33 mouse cellular contexts compared by ENCODE assay signal in the genomic region with DNA sequence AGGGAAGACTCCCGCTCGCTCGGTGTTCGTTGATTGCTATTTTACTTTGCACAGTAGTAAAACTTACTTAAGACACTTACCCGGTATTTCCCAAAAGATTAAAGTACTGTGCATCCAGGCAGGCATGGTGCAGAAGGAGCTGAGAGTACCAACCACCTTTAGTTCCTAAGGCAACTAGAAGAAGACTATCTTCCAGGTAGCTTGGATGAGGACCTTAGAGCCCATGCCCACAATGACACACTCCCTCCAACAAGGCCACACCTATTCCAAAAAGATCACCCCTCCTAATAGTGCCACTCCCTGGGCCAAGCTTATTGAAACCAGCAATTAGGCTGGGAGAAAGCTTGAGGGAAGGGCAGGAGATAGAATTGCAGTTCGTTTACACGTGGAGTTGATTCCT. TPM values are rescaled to one million over a fixed set of nuclear protein-coding genes. Genes with fewer than 3 reads are reported as not detected.
DNase-seq lines count a peak whose midpoint lies in the region; ATAC-seq and TF ChIP-seq lines count a peak whose summit lies in the region.
"Had no signal": no experiment of that assay in that cellular context is flagged by ENCODE, and none has a peak within 500 bp of the region (broad histone marks: within the 10 kb centered on the region; RNA-seq: fewer than 3 reads in every experiment).

No protein-coding gene starts in this region.

- H3K4me2 ChIP-seq in heart, embryonic 13.5 days = peak overlapping the region; percentile 64; the same call in 1 of the 2 replicates
- H3K4me2 ChIP-seq in kidney, embryonic 15.5 days = 0 out of 2 replicates have a peak overlapping the region, but pooled peaks have one; percentile 47
- H3K4me2 ChIP-seq in myocyte (ENCODE audit: low read depth) = peak overlapping the region; percentile 76
- H3K4me2 ChIP-seq: limb, embryonic 15.5 days had no signal

- no peak for ATAC-seq in heart, embryonic 13.5 days (ENCODE audit: extremely low read depth, insufficient number of reproducible peaks, low FRiP score, low TSS enrichment)
- ATAC-seq in kidney, embryonic 15.5 days (replicated peaks; ENCODE audit: low FRiP score) = no peak
- ATAC-seq: CD4-positive, CD25-positive, alpha-beta regulatory T cell, adult 4 months; forebrain, postnatal 0 days; hindbrain, postnatal 0 days; intestine, embryonic 15.5 days; lung, postnatal 0 days had no signal

- no peaks in the 10 kb centered on the region for H3K4me1 ChIP-seq in heart, embryonic 13.5 days
- no peaks in the 10 kb centered on the region for H3K4me1 ChIP-seq in heart, adult 2 months (ENCODE audit: control insufficient read depth, insufficient read depth, low read length)
- H3K4me1 ChIP-seq in kidney, embryonic 15.5 days = no peaks in the 10 kb centered on the region
- H3K4me1 ChIP-seq in kidney, adult 2 months (ENCODE audit: control insufficient read depth, insufficient read depth, low read length) = no peaks in the 10 kb centered on the region
- H3K4me1 ChIP-seq in ES-E14 (ENCODE audit: control insufficient read depth in 2 of 2, insufficient read depth in 2 of 2, low read length in 2 of 2, poor library complexity in 1 of 2) = peaks cover 4 to 5% of the 10 kb centered on the region in 2 experiments; a peak in 3 of 4 replicates
- H3K4me1 ChIP-seq: embryonic facial prominence, embryonic 15.5 days; intestine, embryonic 15.5 days; liver, embryonic 13.5 days; megakaryocyte, embryonic 14.5 days; midbrain, embryonic 12.5 days had no signal

- no peak for DNase-seq in heart, adult 2 months
- no peak for DNase-seq in kidney, adult 2 months
- no peak for DNase-seq in ES-E14 (ENCODE audit: low read depth, low spot score)
- DNase-seq in left cerebral cortex, adult 18-20 months (ENCODE audit: low spot score in 2 of 2) = no peak
- DNase-seq: adrenal gland, postnatal 14 days; cerebellum, adult 11 months; cerebellum, adult 9-10 months; forebrain, postnatal 0 days; kidney, postnatal 10 days; layer of hippocampus, adult 9-11 months; liver, embryonic 13.5 days; lung, adult 18-20 months; lung, postnatal 4 days; retina, postnatal 1 day; right cerebral cortex, postnatal 25 days; thymus, postnatal 14 days had no signal

- in situ Hi-C loops in ES-E14 (cut with MboI; ENCODE audit: low sequenced_read_pairs in 2 of 2, unreplicated experiment in 2 of 2) = no loop called here

- no peaks in the 10 kb centered on the region for H3K9me3 ChIP-seq in heart, embryonic 13.5 days
- no peaks in the 10 kb centered on the region for H3K9me3 ChIP-seq in kidney, embryonic 15.5 days (replicated peaks)
- H3K9me3 ChIP-seq in ES-E14 (ENCODE audit: control insufficient read depth, insufficient read depth, low read depth, low read length) = no peaks in the 10 kb centered on the region
- H3K9me3 ChIP-seq: embryonic facial prominence, embryonic 15.5 days; forebrain, embryonic 12.5 days; heart, embryonic 15.5 days; hindbrain, embryonic 10.5 days; intestine, embryonic 15.5 days; limb, embryonic 15.5 days; liver, embryonic 13.5 days; midbrain, embryonic 12.5 days; neural tube, embryonic 15.5 days had no signal

- intact Hi-C loops in heart, adult 2 months (cut with DNase I) = no loop called here

- TF ChIP-seq CTCF in heart, adult 2 months (IDR thresholded peaks at IDR 0.05) = no peak
- TF ChIP-seq CTCF in kidney, adult 2 months (conservative IDR thresholded peaks at IDR 0.05; ENCODE audit: insufficient read depth, insufficient read length, low read depth, low read length) = no peak

- no peaks in the 10 kb centered on the region for H3K27me3 ChIP-seq in heart, embryonic 13.5 days (replicated peaks)
- no peaks in the 10 kb centered on the region for H3K27me3 ChIP-seq in heart, adult 2 months (ENCODE audit: control insufficient read depth, insufficient read depth, low read length)
- no peaks in the 10 kb centered on the region for H3K27me3 ChIP-seq in kidney, embryonic 15.5 days
- no peaks in the 10 kb centered on the region for H3K27me3 ChIP-seq in kidney, adult 2 months (replicated peaks; ENCODE audit: control insufficient read depth, insufficient read depth, low read length)
- no peaks in the 10 kb centered on the region for H3K27me3 ChIP-seq in myocyte (ENCODE audit: control insufficient read depth, insufficient read depth, insufficient read length)
- H3K27me3 ChIP-seq: embryonic facial prominence, embryonic 15.5 days; forebrain, embryonic 12.5 days; heart, embryonic 15.5 days; intestine, embryonic 15.5 days; limb, embryonic 15.5 days; neural tube, embryonic 15.5 days had no signal

- no peaks in the 10 kb centered on the region for H3K79me2 ChIP-seq in heart, adult 2 months (replicated peaks; ENCODE audit: control insufficient read depth, insufficient read depth, low read length)
- H3K79me2 ChIP-seq in myocyte (ENCODE audit: control insufficient read depth, insufficient read depth) = no peaks in the 10 kb centered on the region

- TF ChIP-seq EP300 in heart, adult 2 months (IDR thresholded peaks at IDR 0.05; ENCODE audit: insufficient read depth, low read depth, low read length) = no peak

- H3K27ac ChIP-seq in heart, embryonic 13.5 days (replicated peaks) = no peak overlapping the region
- H3K27ac ChIP-seq in heart, adult 2 months = no peak overlapping the region
- H3K27ac ChIP-seq in kidney, embryonic 15.5 days = no peak overlapping the region
- H3K27ac ChIP-seq in kidney, adult 2 months (ENCODE audit: insufficient read depth, low read depth, low read length) = no peak overlapping the region
- H3K27ac ChIP-seq in ES-E14 (ENCODE audit: insufficient read depth, low read depth, low read length, poor library complexity, severe bottlenecking) = no peak overlapping the region
- H3K27ac ChIP-seq: embryonic facial prominence, embryonic 15.5 days; forebrain, embryonic 12.5 days; heart, embryonic 15.5 days; hindbrain, embryonic 10.5 days; hindbrain, postnatal 0 days; intestine, embryonic 15.5 days; left cerebral cortex, adult 2 months; limb, embryonic 15.5 days; liver, embryonic 13.5 days; midbrain, embryonic 12.5 days; neural tube, embryonic 15.5 days had no signal

- 39% methylated on average over 7 of the region's 7 CpGs for WGBS in heart, embryonic 13.5 days
- 59% methylated on average over 7 of the region's 7 CpGs for WGBS in heart, adult 2 months
- 37% methylated on average over 7 of the region's 7 CpGs for WGBS in kidney, embryonic 15.5 days
- 56% methylated on average over 7 of the region's 7 CpGs for WGBS in kidney, adult 2 months

- no peak overlapping the region for H3K9ac ChIP-seq in heart, embryonic 13.5 days
- no peak overlapping the region for H3K9ac ChIP-seq in heart, adult 2 months (ENCODE audit: low read depth, low read length)
- no peak overlapping the region for H3K9ac ChIP-seq in kidney, embryonic 15.5 days
- H3K9ac ChIP-seq in ES-E14 (ENCODE audit: insufficient read depth, low read depth, low read length, poor library complexity, severe bottlenecking) = no peak overlapping the region
- H3K9ac ChIP-seq: embryonic facial prominence, embryonic 15.5 days; forebrain, embryonic 12.5 days; forebrain, postnatal 0 days; heart, embryonic 15.5 days; intestine, embryonic 15.5 days; limb, embryonic 15.5 days; liver, embryonic 13.5 days; midbrain, embryonic 12.5 days; neural tube, embryonic 15.5 days had no signal

- no peak for TF ChIP-seq POLR2A in heart, adult 2 months (IDR thresholded peaks at IDR 0.05; ENCODE audit: insufficient read depth, low read depth, low read length)
- no peak for TF ChIP-seq POLR2A in kidney, adult 2 months (IDR thresholded peaks at IDR 0.05; ENCODE audit: low read depth, low read length)
- no peak for TF ChIP-seq POLR2A in myocyte (IDR thresholded peaks at IDR 0.05; ENCODE audit: insufficient read length, low read depth)

- H3ac ChIP-seq in myocyte (ENCODE audit: control insufficient read depth, insufficient read length) = no peak overlapping the region

- no peaks in the 10 kb centered on the region for H3K36me3 ChIP-seq in heart, embryonic 13.5 days
- no peaks in the 10 kb centered on the region for H3K36me3 ChIP-seq in heart, adult 2 months (ENCODE audit: control insufficient read depth, insufficient read depth, low read length)
- no peaks in the 10 kb centered on the region for H3K36me3 ChIP-seq in kidney, embryonic 15.5 days
- no peaks in the 10 kb centered on the region for H3K36me3 ChIP-seq in kidney, adult 2 months (ENCODE audit: control insufficient read depth, insufficient read depth, low read length)
- H3K36me3 ChIP-seq in ES-E14 (ENCODE audit: control insufficient read depth, insufficient read depth, low read length, poor library complexity, severe bottlenecking) (no peaks in the 10 kb centered on the region), myocyte (ENCODE audit: control insufficient read depth, insufficient read depth) (no peaks in the 10 kb centered on the region)
- H3K36me3 ChIP-seq: embryonic facial prominence, embryonic 15.5 days; forebrain, embryonic 12.5 days; G1E; heart, embryonic 15.5 days; hindbrain, embryonic 10.5 days; intestine, embryonic 15.5 days; limb, embryonic 15.5 days; liver, embryonic 13.5 days; midbrain, embryonic 12.5 days; neural tube, embryonic 15.5 days had no signal

- H3K4me3 ChIP-seq in heart, embryonic 13.5 days = no peak overlapping the region
- H3K4me3 ChIP-seq in heart, adult 2 months = no peak overlapping the region
- no peak overlapping the region for H3K4me3 ChIP-seq in kidney, embryonic 15.5 days (replicated peaks)
- H3K4me3 ChIP-seq in kidney, adult 2 months (ENCODE audit: insufficient read depth, low read depth, low read length) = no peak overlapping the region
- peak overlapping the region; percentile 1 to 3; a peak in 1 of 4 replicates for H3K4me3 ChIP-seq in ES-E14 (ENCODE audit: insufficient read depth in 1 of 2, low read depth in 1 of 2, low read length in 2 of 2, poor library complexity in 1 of 2, severe bottlenecking in 1 of 2)
- no peak overlapping the region for H3K4me3 ChIP-seq in myocyte
- H3K4me3 ChIP-seq: forebrain, embryonic 12.5 days; intestine, embryonic 15.5 days; left cerebral cortex, adult 2 months; liver, embryonic 13.5 days; megakaryocyte, embryonic 14.5 days; midbrain, embryonic 12.5 days; neural tube, embryonic 15.5 days had no signal

TF ChIP-seq in ES-E14, 5 proteins besides CTCF, POLR2A, EP300 and RAD21 (continues in another document):
- TF ChIP-seq MAFK (IDR thresholded peaks at IDR 0.05; ENCODE audit: insufficient read depth, low read depth, low read length) = no peak
- no peak for TF ChIP-seq CHD2 (IDR thresholded peaks at IDR 0.05; ENCODE audit: low read depth, low read length)

TF ChIP-seq in myocyte, 11 proteins besides CTCF, POLR2A, EP300 and RAD21:
- TF ChIP-seq E2F4 (IDR thresholded peaks at IDR 0.05; ENCODE audit: insufficient read depth) = no peak
- no peak for TF ChIP-seq POLR2AphosphoS2 (IDR thresholded peaks at IDR 0.05; ENCODE audit: insufficient read length, low read depth)
- no peak for TF ChIP-seq MAX (IDR thresholded peaks at IDR 0.05; ENCODE audit: low read depth)

RNA-seq across cellular contexts. Expression of a gene that starts 46.0 kb away (rescaled TPM):
- 15.7 and 17.5 TPM in 2 replicates for polyA plus RNA-seq in heart, embryonic 13.5 days (2015; fragmentation: Nextera tagmentation; extraction: Ambion mirVana)
- 10 to 100 TPM; 33.8 to 44.2 TPM for total RNA-seq in heart, adult 2 months (2021)
- 28.0 and 41.3 TPM in 2 replicates for polyA plus RNA-seq in heart, adult 2 months (2012; rRNA removed)
- 27.3 and 28.8 TPM in 2 replicates for polyA plus RNA-seq in kidney, embryonic 15.5 days (2015; fragmentation: Nextera tagmentation; extraction: Ambion mirVana)
- 37.2 and 44.5 TPM in 2 replicates for polyA plus RNA-seq in kidney, adult 2 months (2012; rRNA removed)
- 34.4 and 41.5 TPM in 2 replicates for total RNA-seq in ES-E14 (2012; rRNA removed)
- 56.3 TPM for polyA plus RNA-seq in myocyte (2012; fragmentation: generic; extraction: Trizol)
- total RNA-seq in left cerebral cortex, adult 18-20 months (2021) = 100 to 1,000 TPM; 207 to 235 TPM
- polyA plus RNA-seq: G1E had no signal

Comparison
In these comparisons a context has a peak if more than half of its experiments do, and no peak if none do; other contexts are left out.
1. H3K4me3 ChIP-seq: peak in ES-E14 (2 of 2); none in heart, embryonic 13.5 days (single experiment), heart, adult 2 months (single experiment), kidney, embryonic 15.5 days (single experiment), kidney, adult 2 months (single experiment) and myocyte (single experiment).
2. Peak in every context shown above with its lines, with median percentiles within 50 percentile points of each other: H3K4me2 ChIP-seq.